Mouse (Mus musculus): Measurements from ENCODE around the gene Arntl. TPM values are rescaled to one million over a fixed set of nuclear protein-coding genes. Genes with fewer than 3 reads are reported as not detected.
A peak's percentile ranks its signal among the peaks of the same experiment; 100 is the strongest.

Arntl gene
- polyA plus RNA-seq, 2 experiments, result 5.6 to 6.8 TPM

GRCm38 (mm10) chr7:113242688-113243087, 35.4 kb downstream of the Arntl start:
- no peak overlapping the region for H3K4me3 ChIP-seq (replicated peaks; ENCODE audit: low read length)
- H3K27ac ChIP-seq (replicated peaks; ENCODE audit: low read depth, low read length), result no peak overlapping the region
- H3K27me3 ChIP-seq (ENCODE audit: control insufficient read depth, insufficient read depth, low read length), result no peaks in the 10 kb centered on the region
- DNase-seq (ENCODE audit: low spot score) (no peak), ATAC-seq (ENCODE audit: low FRiP score, low read depth) (no peak)
- H3K4me1 ChIP-seq (ENCODE audit: control insufficient read depth, insufficient read depth, low read length), result 0 out of 2 replicates have a peak, but pooled peaks cover 5% of the 10 kb centered on the region
- WGBS, result 67% methylated on average over 6 of the region's 6 CpGs
- H3K9me3 ChIP-seq (ENCODE audit: control insufficient read depth, low read length), result no peaks in the 10 kb centered on the region
- H3K36me3 ChIP-seq (ENCODE audit: control insufficient read depth, insufficient read depth, low read length), result no peaks in the 10 kb centered on the region
- no peak for TF ChIP-seq POLR2A (IDR thresholded peaks at IDR 0.05; ENCODE audit: borderline replicate concordance, extremely low read depth, insufficient read depth, insufficient read length)
- no peak overlapping the region for H3K9ac ChIP-seq (ENCODE audit: low read depth, low read length, severe bottlenecking)
- no peak overlapping the region for H3K4me2 ChIP-seq (replicated peaks; ENCODE audit: low read depth, low read length, severe bottlenecking)

GRCm38 (mm10) chr7:113245144-113245543, 37.9 kb downstream of the Arntl start:
- no peaks in the 10 kb centered on the region for H3K27me3 ChIP-seq (ENCODE audit: control insufficient read depth, insufficient read depth, low read length)
- H3K4me1 ChIP-seq (ENCODE audit: control insufficient read depth, insufficient read depth, low read length), result peaks cover 13% of the 10 kb centered on the region
- H3K4me2 ChIP-seq (replicated peaks; ENCODE audit: low read depth, low read length, severe bottlenecking), result no peak overlapping the region
- ATAC-seq (ENCODE audit: low FRiP score, low read depth) (no peak), DNase-seq (ENCODE audit: low spot score) (no peak)
- no peak overlapping the region for H3K27ac ChIP-seq (replicated peaks; ENCODE audit: low read depth, low read length)
- no peaks in the 10 kb centered on the region for H3K9me3 ChIP-seq (ENCODE audit: control insufficient read depth, low read length)
- no peak for TF ChIP-seq POLR2A (IDR thresholded peaks at IDR 0.05; ENCODE audit: borderline replicate concordance, extremely low read depth, insufficient read depth, insufficient read length)
- 82% methylated on average over 5 of the region's 5 CpGs for WGBS
- no peak overlapping the region for H3K4me3 ChIP-seq (replicated peaks; ENCODE audit: low read length)
- H3K9ac ChIP-seq (ENCODE audit: low read depth, low read length, severe bottlenecking), result no peak overlapping the region
- H3K36me3 ChIP-seq (ENCODE audit: control insufficient read depth, insufficient read depth, low read length), result no peaks in the 10 kb centered on the region

- WGBS, result 81% methylated on average over 4 of the region's 4 CpGs
- DNase-seq (ENCODE audit: low spot score) (no peak), ATAC-seq (ENCODE audit: low FRiP score, low read depth) (no peak)
- Histone ChIP-seq H3K9me3 (ENCODE audit: control insufficient read depth, low read length) (no peaks in the 10 kb centered on the region), H3K4me2 (replicated peaks; ENCODE audit: low read depth, low read length, severe bottlenecking) (no peak overlapping the region), H3K36me3 (ENCODE audit: control insufficient read depth, insufficient read depth, low read length) (no peaks in the 10 kb centered on the region), H3K27me3 (ENCODE audit: control insufficient read depth, insufficient read depth, low read length) (no peaks in the 10 kb centered on the region), H3K4me1 (ENCODE audit: control insufficient read depth, insufficient read depth, low read length) (peaks cover 19% of the 10 kb centered on the region), H3K27ac (replicated peaks; ENCODE audit: low read depth, low read length) (no peak overlapping the region), H3K9ac (ENCODE audit: low read depth, low read length, severe bottlenecking) (no peak overlapping the region), H3K4me3 (replicated peaks; ENCODE audit: low read length) (no peak overlapping the region)
- TF ChIP-seq POLR2A (IDR thresholded peaks at IDR 0.05; ENCODE audit: borderline replicate concordance, extremely low read depth, insufficient read depth, insufficient read length), result no peak
Measured at GRCm38 (mm10) chr7:113246512-113246911, 39.2 kb downstream of the Arntl start.

- DNase-seq (ENCODE audit: low spot score), result no peak
- H3K4me2 ChIP-seq (replicated peaks; ENCODE audit: low read depth, low read length, severe bottlenecking), result no peak overlapping the region
- H3K27ac ChIP-seq (replicated peaks; ENCODE audit: low read depth, low read length), result no peak overlapping the region
- no peak for TF ChIP-seq POLR2A (IDR thresholded peaks at IDR 0.05; ENCODE audit: borderline replicate concordance, extremely low read depth, insufficient read depth, insufficient read length)
- no peaks in the 10 kb centered on the region for H3K9me3 ChIP-seq (ENCODE audit: control insufficient read depth, low read length)
- H3K4me3 ChIP-seq (replicated peaks; ENCODE audit: low read length), result no peak overlapping the region
- H3K9ac ChIP-seq (ENCODE audit: low read depth, low read length, severe bottlenecking), result no peak overlapping the region
- 75% methylated on average over 5 of the region's 5 CpGs for WGBS
- H3K27me3 ChIP-seq (ENCODE audit: control insufficient read depth, insufficient read depth, low read length), result no peaks in the 10 kb centered on the region
- H3K36me3 ChIP-seq (ENCODE audit: control insufficient read depth, insufficient read depth, low read length), result no peaks in the 10 kb centered on the region
- ATAC-seq (ENCODE audit: low FRiP score, low read depth), result no peak
- H3K4me1 ChIP-seq (ENCODE audit: control insufficient read depth, insufficient read depth, low read length), result peaks cover 17% of the 10 kb centered on the region
Measured at GRCm38 (mm10) chr7:113247167-113247566, 39.9 kb downstream of the Arntl start.

- TF ChIP-seq POLR2A (IDR thresholded peaks at IDR 0.05; ENCODE audit: borderline replicate concordance, extremely low read depth, insufficient read depth, insufficient read length), result no peak
- Histone ChIP-seq H3K4me2 (replicated peaks; ENCODE audit: low read depth, low read length, severe bottlenecking) (no peak overlapping the region), H3K9me3 (ENCODE audit: control insufficient read depth, low read length) (no peaks in the 10 kb centered on the region), H3K27ac (replicated peaks; ENCODE audit: low read depth, low read length) (no peak overlapping the region), H3K36me3 (ENCODE audit: control insufficient read depth, insufficient read depth, low read length) (no peaks in the 10 kb centered on the region), H3K27me3 (ENCODE audit: control insufficient read depth, insufficient read depth, low read length) (no peaks in the 10 kb centered on the region), H3K4me3 (replicated peaks; ENCODE audit: low read length) (no peak overlapping the region), H3K9ac (ENCODE audit: low read depth, low read length, severe bottlenecking) (no peak overlapping the region), H3K4me1 (ENCODE audit: control insufficient read depth, insufficient read depth, low read length) (peaks cover 14% of the 10 kb centered on the region)
- ATAC-seq (ENCODE audit: low FRiP score, low read depth) (no peak), DNase-seq (ENCODE audit: low spot score) (peak; percentile 65)
- WGBS, result 63% methylated on average over 16 of the region's 16 CpGs
Measured at GRCm38 (mm10) chr7:113249134-113249825, 42.0 kb downstream of the Arntl start.
